Mouse (Mus musculus) G1E (cell line): ENCODE measurements at regions not wholly inside any gene's neighbourhood (a gene's known extent, or its start where the extent isn't known, plus 50 kb on each side); places are given as distances from the start of the nearest gene placed in this dataset.

Experiments
- CTCF ChIP-seq: IDR thresholded peaks from 2 replicates; pipeline ENCODE4 v1.5.1; 2012; ENCODE audit warnings: low read depth, low read length, inconsistent platforms, mixed read lengths
- GATA1 ChIP-seq: IDR thresholded peaks from 2 replicates; pipeline ENCODE4 v1.6.1; 2012; ENCODE audit warnings: borderline replicate concordance, low read length, inconsistent platforms, mixed read lengths
- GATA2 ChIP-seq: IDR thresholded peaks from 2 replicates; pipeline ENCODE4 v1.6.1; 2012; ENCODE audit warnings: low read depth, low read length, inconsistent platforms, borderline replicate concordance
- POLR2AphosphoS5 ChIP-seq: IDR thresholded peaks from 2 replicates; pipeline ENCODE4 v1.6.1; 2012; ENCODE audit warnings: low read depth, low read length, inconsistent platforms; ENCODE audit not compliant: insufficient replicate concordance
- TAL1 ChIP-seq: conservative IDR thresholded peaks from 2 replicates; pipeline ENCODE4 v1.6.1; 2012; ENCODE audit warnings: low read depth, low read length, inconsistent platforms, mixed read lengths

DNA sequence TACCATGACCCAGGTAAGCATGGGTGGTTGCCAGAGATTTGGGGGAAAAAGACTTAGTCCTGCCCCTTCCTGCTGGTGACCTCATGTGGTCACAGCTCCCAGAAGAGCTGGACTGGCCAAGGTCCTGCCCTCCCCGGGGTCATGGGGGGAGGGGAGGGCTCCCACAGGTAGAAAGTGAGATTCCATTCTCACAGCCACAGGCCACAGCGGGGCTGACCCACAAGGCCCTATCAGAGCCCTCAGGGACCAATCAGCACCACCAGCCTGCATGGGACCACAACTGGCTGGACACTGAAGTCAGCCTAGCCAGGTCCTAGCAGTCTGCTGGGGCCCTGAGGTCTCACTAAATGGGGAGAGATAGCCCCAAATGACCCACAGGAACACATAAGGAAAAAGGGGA lies 81.9 kb upstream of the Zmiz1 start:
- no peak for TF ChIP-seq GATA1
- no peak for TF ChIP-seq CTCF
- TF ChIP-seq TAL1: no peak
- no peak for TF ChIP-seq POLR2AphosphoS5
- no peak for TF ChIP-seq GATA2
